Mouse (Mus musculus): Measurements from ENCODE around the gene Unc13b.
"Not testable (repeated sequence)": the region's sequence is repeated elsewhere in the genome, so short reads cannot be mapped to it uniquely, and the experiment has no call there.

Gene Unc13b

GRCm38 (mm10) chr4:43114512-43114911, 55.8 kb downstream of the Unc13b start:
- DNase-seq = no peak

- DNase-seq = peak; percentile 42 to 77
These were observed 56.2 kb downstream of the Unc13b start for GRCm38 (mm10) chr4:43114946-43115345.

GRCm38 (mm10) chr4:43116249-43116648, 57.5 kb downstream of the Unc13b start:
- no peak for DNase-seq

GRCm38 (mm10) chr4:43129750-43130149, 71.0 kb downstream of the Unc13b start:
- DNase-seq = no peak

GRCm38 (mm10) chr4:43142610-43143009, 83.9 kb downstream of the Unc13b start:
- DNase-seq = no peak

- not testable (repeated sequence) for DNase-seq
These were observed 93.7 kb downstream of the Unc13b start for GRCm38 (mm10) chr4:43152413-43152812.

GRCm38 (mm10) chr4:43160045-43160444, 101.3 kb downstream of the Unc13b start:
- DNase-seq = no peak

- DNase-seq = no peak
These were observed 102.4 kb downstream of the Unc13b start for GRCm38 (mm10) chr4:43161124-43161657.

- no peak for DNase-seq
These were observed 104.5 kb downstream of the Unc13b start for GRCm38 (mm10) chr4:43163205-43163604.

GRCm38 (mm10) chr4:43165403-43166005, 106.8 kb downstream of the Unc13b start:
- no peak for DNase-seq

- DNase-seq = no peak
These were observed 111.3 kb downstream of the Unc13b start for GRCm38 (mm10) chr4:43170028-43170427.

- DNase-seq = peak; percentile 3 to 37
These were observed 118.4 kb downstream of the Unc13b start for GRCm38 (mm10) chr4:43177126-43177525.

GRCm38 (mm10) chr4:43182474-43183168, 123.9 kb downstream of the Unc13b start:
- DNase-seq = no peak

- no peak for DNase-seq
These were observed 128.7 kb downstream of the Unc13b start for GRCm38 (mm10) chr4:43187439-43187838.

GRCm38 (mm10) chr4:43189381-43189780, 130.6 kb downstream of the Unc13b start:
- DNase-seq = no peak

- no peak for DNase-seq
These were observed 146.2 kb downstream of the Unc13b start for GRCm38 (mm10) chr4:43204946-43205345.

GRCm38 (mm10) chr4:43205571-43205970, 146.8 kb downstream of the Unc13b start:
- DNase-seq = no peak

- no peak for DNase-seq
These were observed 148.2 kb downstream of the Unc13b start for GRCm38 (mm10) chr4:43206989-43207388.

- no peak for DNase-seq
These were observed 150.4 kb downstream of the Unc13b start for GRCm38 (mm10) chr4:43209081-43209579.

GRCm38 (mm10) chr4:43209673-43210072, 150.9 kb downstream of the Unc13b start:
- DNase-seq = no peak

GRCm38 (mm10) chr4:43216491-43216890, 157.7 kb downstream of the Unc13b start:
- DNase-seq = no peak

- no peak for DNase-seq
These were observed 159.2 kb downstream of the Unc13b start for GRCm38 (mm10) chr4:43217997-43218396.

GRCm38 (mm10) chr4:43231821-43232220, 173.1 kb downstream of the Unc13b start:
- no peak for DNase-seq

GRCm38 (mm10) chr4:43232985-43233384, 174.2 kb downstream of the Unc13b start:
- DNase-seq = no peak

Data from kidney, postnatal 36 days (tissue).